In the genomic region with DNA sequence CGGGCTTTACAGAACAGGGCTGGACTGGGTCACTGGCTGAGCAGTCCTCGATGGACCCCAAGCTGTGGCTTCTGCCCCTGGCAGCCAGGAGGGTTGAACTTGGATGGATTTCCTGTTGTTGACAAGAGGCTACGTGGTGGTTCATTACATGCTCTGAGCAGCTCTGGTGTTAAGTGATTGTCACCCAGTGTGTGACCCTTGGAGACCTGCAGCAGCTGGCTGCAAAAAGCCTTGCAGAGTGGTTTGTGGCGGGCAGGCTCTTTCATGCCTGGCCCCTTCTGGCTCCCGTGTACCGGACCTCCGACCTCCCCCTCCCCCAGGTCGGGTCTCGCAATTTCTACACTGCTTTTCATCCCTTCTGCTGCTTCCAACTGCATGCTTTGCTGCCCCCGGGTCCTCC, we compare ENCODE assay signal across 17 mouse cellular contexts. TPM values are rescaled to one million over a fixed set of nuclear protein-coding genes. Genes with fewer than 3 reads are reported as not detected.
A peak's percentile ranks its signal among the peaks of the same experiment; 100 is the strongest.
DNase-seq lines count a peak whose midpoint lies in the region; ATAC-seq and TF ChIP-seq lines count a peak whose summit lies in the region.
"Had no signal": no experiment of that assay in that cellular context is flagged by ENCODE, and none has a peak within 500 bp of the region (broad histone marks: within the 10 kb centered on the region; RNA-seq: fewer than 3 reads in every experiment).

No protein-coding gene starts in this region.

- no peak overlapping the region for H3K27ac ChIP-seq in heart, embryonic 15.5 days
- H3K27ac ChIP-seq in kidney, postnatal 0 days = no peak overlapping the region
- no peak overlapping the region for H3K27ac ChIP-seq in limb, embryonic 14.5 days (replicated peaks; ENCODE audit: low read depth, low read length)
- H3K27ac ChIP-seq: stomach, postnatal 0 days had no signal

- intact Hi-C loops in heart, postnatal 10 days (cut with DNase I) = no loop called here

- TF ChIP-seq CTCF in kidney, postnatal 0 days (IDR thresholded peaks at IDR 0.05; ENCODE audit: low read depth) = no peak

- peak overlapping the region; percentile 21; the same call in 1 of the 2 replicates for H3K4me2 ChIP-seq in heart, embryonic 15.5 days
- H3K4me2 ChIP-seq in kidney, postnatal 0 days (ENCODE audit: low read length) = no peak overlapping the region
- no peak overlapping the region for H3K4me2 ChIP-seq in limb, embryonic 14.5 days (replicated peaks; ENCODE audit: low read depth, low read length, severe bottlenecking)
- H3K4me2 ChIP-seq: liver, embryonic 11.5 days had no signal

- no peak overlapping the region for H3K4me3 ChIP-seq in heart, embryonic 15.5 days
- no peak overlapping the region for H3K4me3 ChIP-seq in kidney, postnatal 0 days (replicated peaks; ENCODE audit: low read depth, low read length)
- H3K4me3 ChIP-seq in limb, embryonic 14.5 days (replicated peaks; ENCODE audit: low read length) = no peak overlapping the region

- H3K36me3 ChIP-seq in heart, embryonic 15.5 days = no peaks in the 10 kb centered on the region
- no peaks in the 10 kb centered on the region for H3K36me3 ChIP-seq in kidney, postnatal 0 days (ENCODE audit: insufficient read depth, low read length)
- H3K36me3 ChIP-seq in limb, embryonic 14.5 days (ENCODE audit: control insufficient read depth, insufficient read depth, low read length) = no peaks in the 10 kb centered on the region

- 0 out of 2 replicates have a peak, but pooled peaks cover 11% of the 10 kb centered on the region for H3K9me3 ChIP-seq in heart, embryonic 15.5 days (replicated peaks)
- no peaks in the 10 kb centered on the region for H3K9me3 ChIP-seq in kidney, postnatal 0 days (replicated peaks; ENCODE audit: low read length)
- no peaks in the 10 kb centered on the region for H3K9me3 ChIP-seq in limb, embryonic 14.5 days (ENCODE audit: control insufficient read depth, low read length)

- WGBS in heart, embryonic 15.5 days = 9% methylated on average over 10 of the region's 10 CpGs
- 4% methylated on average over 10 of the region's 10 CpGs for WGBS in kidney, postnatal 0 days
- 13% methylated on average over 10 of the region's 10 CpGs for WGBS in limb, embryonic 14.5 days

- DNase-seq in heart, postnatal 10 days = no peak
- peak; percentile 27 for DNase-seq in kidney, postnatal 0 days (ENCODE audit: low spot score)
- no peak for DNase-seq in kidney, postnatal 25 days
- peak; percentile 60 for DNase-seq in embryo, embryonic 10 days (ENCODE audit: low spot score)
- no peak for DNase-seq in limb, embryonic 14.5 days (ENCODE audit: low spot score)
- DNase-seq in cerebellum, adult 11 months = no peak
- DNase-seq: cerebellum, adult 11-12 months; kidney, adult 8-10 months; layer of hippocampus, adult 9-11 months; right cerebral cortex, postnatal 14 days; thymus, postnatal 25 days had no signal

- H3K4me1 ChIP-seq in heart, embryonic 15.5 days (replicated peaks) = peaks cover 12% of the 10 kb centered on the region
- no peaks in the 10 kb centered on the region for H3K4me1 ChIP-seq in kidney, postnatal 0 days (replicated peaks; ENCODE audit: insufficient read depth, low read length)
- H3K4me1 ChIP-seq in limb, embryonic 14.5 days (ENCODE audit: control insufficient read depth, insufficient read depth, low read length) = peaks cover 7% of the 10 kb centered on the region; the same call in 1 of the 2 replicates

- H3K27me3 ChIP-seq in heart, embryonic 15.5 days = peaks cover 74% of the 10 kb centered on the region
- H3K27me3 ChIP-seq in kidney, postnatal 0 days (ENCODE audit: insufficient read depth, low read length) = no peaks in the 10 kb centered on the region
- H3K27me3 ChIP-seq in limb, embryonic 14.5 days (ENCODE audit: control insufficient read depth, insufficient read depth, low read length) = no peaks in the 10 kb centered on the region

- no peak for TF ChIP-seq POLR2A in limb, embryonic 14.5 days (IDR thresholded peaks at IDR 0.05; ENCODE audit: borderline replicate concordance, extremely low read depth, insufficient read depth, insufficient read length)

- H3K9ac ChIP-seq in heart, embryonic 15.5 days = no peak overlapping the region
- H3K9ac ChIP-seq in kidney, postnatal 0 days (ENCODE audit: low read depth, low read length) = no peak overlapping the region
- 0 out of 2 replicates have a peak overlapping the region, but pooled peaks have one; percentile 12 for H3K9ac ChIP-seq in limb, embryonic 14.5 days (ENCODE audit: low read depth, low read length, severe bottlenecking)

- no peak for ATAC-seq in heart, embryonic 15.5 days (replicated peaks; ENCODE audit: insufficient number of reproducible peaks, insufficient read depth, low FRiP score, low read depth)
- no peak for ATAC-seq in kidney, postnatal 0 days (replicated peaks; ENCODE audit: low FRiP score, low read depth)
- ATAC-seq in limb, embryonic 14.5 days (ENCODE audit: low FRiP score, low read depth) = no peak
- ATAC-seq: forebrain, embryonic 16.5 days; hindbrain, embryonic 16.5 days had no signal

RNA-seq across cellular contexts. Expression of a gene that starts 10.5 kb away (rescaled TPM):
- polyA plus RNA-seq in heart, embryonic 15.5 days (2015; fragmentation: Nextera tagmentation; extraction: Ambion mirVana) = 0.18 and 0.48 TPM in 2 replicates
- total RNA-seq in heart, postnatal 10 days (2021) = under 1 TPM; 0.07 to 0.36 TPM
- 0.76 and 0.83 TPM in 2 replicates for polyA plus RNA-seq in kidney, postnatal 0 days (2015; fragmentation: Nextera tagmentation; extraction: Ambion mirVana)
- polyA plus RNA-seq in limb, embryonic 14.5 days (2012; rRNA removed) = 0.59 and 1.1 TPM in 2 replicates
- polyA plus RNA-seq in limb, embryonic 14.5 days (2014; fragmentation: Nextera tagmentation; extraction: Ambion mirVana) = 0.78 and 1.1 TPM in 2 replicates
- total RNA-seq: adrenal gland, adult 18-20 months had no signal

Comparison
In these comparisons a context has a peak if more than half of its experiments do, and no peak if none do; other contexts are left out.
1. DNase-seq: peak in kidney, postnatal 0 days (single experiment) and embryo, embryonic 10 days (single experiment); none in heart, postnatal 10 days (0 of 2), kidney, postnatal 25 days (0 of 2), limb, embryonic 14.5 days (single experiment) and cerebellum, adult 11 months (single experiment).